Mouse (Mus musculus) forebrain, embryonic 16.5 days (tissue): ENCODE results near the gene Ctu2. TPM values are rescaled to one million over a fixed set of nuclear protein-coding genes. Genes with fewer than 3 reads are reported as not detected.

Experiments
- ATAC-seq: fragments of 200-750 bp; cut with Nextera tagmentation; 2 replicates; pipeline ENCODE4 v1.8.0; 2017; ENCODE audit warnings: mild to moderate bottlenecking, moderate library complexity
- H3K27ac ChIP-seq: fragments of 300-500 bp; sonication (generic); 2 replicates; pipeline ENCODE4 v1.5.1; 2014; ENCODE audit warnings: low read length, control low read depth
- H3K27me3 ChIP-seq: fragments of 300-500 bp; sonication (generic); replicated peaks from 2 replicates; pipeline ENCODE4 v1.6.1; 2014; ENCODE audit warnings: low read length; ENCODE audit not compliant: control insufficient read depth, insufficient read depth
- H3K36me3 ChIP-seq: fragments of 300-500 bp; sonication (generic); 2 replicates; pipeline ENCODE4 v1.6.1; 2014; ENCODE audit not compliant: control insufficient read depth, insufficient read depth
- H3K4me1 ChIP-seq: fragments of 300-500 bp; sonication (generic); replicated peaks from 2 replicates; pipeline ENCODE4 v1.6.1; 2014; ENCODE audit warnings: low read length; ENCODE audit not compliant: control insufficient read depth, insufficient read depth
- H3K4me2 ChIP-seq: fragments of 300-500 bp; sonication (generic); 2 replicates; pipeline ENCODE4 v1.6.1; 2014; ENCODE audit warnings: mild to moderate bottlenecking, low read length, control low read depth
- H3K4me3 ChIP-seq: fragments of 300-500 bp; sonication (generic); replicated peaks from 2 replicates; pipeline ENCODE4 v1.5.1; 2014; ENCODE audit warnings: mild to moderate bottlenecking, low read length, control low read depth
- H3K9ac ChIP-seq: fragments of 300-500 bp; sonication (generic); replicated peaks from 2 replicates; pipeline ENCODE4 v1.6.1; 2014; ENCODE audit warnings: low read depth, low read length, control low read depth
- H3K9me3 ChIP-seq: fragments of 300-500 bp; sonication (generic); 2 replicates; pipeline ENCODE4 v1.6.1; 2016; ENCODE audit warnings: low read length; ENCODE audit not compliant: control insufficient read depth
- WGBS: fragments of 180-500 bp; shearing (Covaris S2); extraction: QIAGEN DNeasy Blood & Tissue Kit; methylation state at CpG from one replicate; pipeline ENCODE4 v1.1.7; 2014; 5-methylcytosine and 5-hydroxymethylcytosine counted together
- polyA plus RNA-seq: library from polyadenylated mRNA; unstranded; fragments of >200 nt; fragmentation: Nextera tagmentation; extraction: Ambion mirVana; gene quantifications from 2 replicates; pipeline ENCODE4 v1.2.1, GENCODE M21; 2015

The Ctu2 gene
- polyA plus RNA-seq, 1 experiment from 2014 or later: 87.3 TPM

GRCm38 (mm10) chr8:122500856-122501255 lies 24.9 kb downstream of the Ctu2 start:
- Histone ChIP-seq H3K27me3 (no peaks in the 10 kb centered on the region), H3K36me3 (no peaks in the 10 kb centered on the region), H3K4me3 (no peak overlapping the region), H3K4me2 (no peak overlapping the region), H3K9ac (no peak overlapping the region), H3K27ac (no peak overlapping the region), H3K9me3 (no peaks in the 10 kb centered on the region), H3K4me1 (no peaks in the 10 kb centered on the region)
- WGBS: 29% methylated on average over 10 of the region's 10 CpGs
- ATAC-seq: peak; percentile 49

GRCm38 (mm10) chr8:122511552-122511951 lies 35.6 kb downstream of the Ctu2 start:
- WGBS: 81% methylated on average over 16 of the region's 16 CpGs
- Histone ChIP-seq H3K9ac (no peak overlapping the region), H3K27me3 (no peaks in the 10 kb centered on the region), H3K36me3 (no peaks in the 10 kb centered on the region), H3K4me2 (no peak overlapping the region), H3K4me1 (no peaks in the 10 kb centered on the region), H3K27ac (no peak overlapping the region), H3K4me3 (no peak overlapping the region), H3K9me3 (no peaks in the 10 kb centered on the region)
- no peak for ATAC-seq

DNA sequence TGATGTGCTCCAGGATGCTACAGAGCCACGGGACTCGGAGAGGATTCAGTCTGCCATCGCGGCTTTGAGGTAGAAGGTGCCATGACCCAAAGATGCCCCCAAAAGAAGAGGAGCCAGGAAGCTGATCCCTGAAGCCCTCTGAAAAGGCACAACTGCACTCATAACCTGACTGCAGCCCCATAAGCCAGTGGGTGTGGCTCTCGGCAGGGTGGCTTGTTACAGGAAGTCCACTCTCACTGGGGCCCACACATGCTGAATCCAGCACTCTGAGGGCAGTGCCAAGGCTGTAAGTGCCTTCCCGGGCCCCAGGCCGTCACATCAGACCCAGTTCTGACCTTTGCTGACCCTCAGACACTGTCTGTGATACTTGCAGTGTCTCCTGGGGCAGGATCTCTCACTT lies 36.4 kb downstream of the Ctu2 start:
- H3K9ac ChIP-seq: no peak overlapping the region

DNA sequence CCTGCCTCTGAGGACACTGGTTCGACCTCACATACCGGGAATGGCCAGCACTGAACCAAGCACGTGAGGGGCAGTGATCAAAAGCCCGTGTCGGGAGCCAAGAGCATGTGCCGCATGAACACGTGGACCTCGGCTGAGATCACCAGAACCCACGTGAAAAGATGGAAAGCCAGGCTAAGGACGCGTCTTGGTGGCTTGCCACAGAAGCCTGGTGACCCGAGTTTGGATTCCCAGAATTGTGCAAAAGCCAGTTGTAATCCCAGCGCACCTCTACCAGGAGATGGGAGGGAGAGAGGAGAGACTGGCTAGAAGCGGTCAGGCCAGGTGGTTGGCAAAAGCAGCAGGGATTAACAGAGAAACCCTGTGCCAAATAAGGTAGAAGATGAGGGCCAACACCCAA lies 39.8 kb downstream of the Ctu2 start:
- no peaks in the 10 kb centered on the region for H3K27me3 ChIP-seq
- H3K9ac ChIP-seq: no peak overlapping the region
- no peak overlapping the region for H3K4me3 ChIP-seq
- no peak overlapping the region for H3K27ac ChIP-seq
- no peaks in the 10 kb centered on the region for H3K9me3 ChIP-seq
- no peak for ATAC-seq
- no peaks in the 10 kb centered on the region for H3K4me1 ChIP-seq
- 93% methylated on average over 14 of the region's 14 CpGs for WGBS
- no peaks in the 10 kb centered on the region for H3K36me3 ChIP-seq
- no peak overlapping the region for H3K4me2 ChIP-seq

More for the DNA sequence above, 36.4 kb downstream of the Ctu2 start:
- Histone ChIP-seq H3K4me2 (no peak overlapping the region), H3K36me3 (no peaks in the 10 kb centered on the region), H3K27ac (no peak overlapping the region), H3K9me3 (no peaks in the 10 kb centered on the region), H3K4me3 (no peak overlapping the region), H3K27me3 (no peaks in the 10 kb centered on the region), H3K4me1 (no peaks in the 10 kb centered on the region)
- no peak for ATAC-seq
- WGBS: 84% methylated on average over 7 of the region's 7 CpGs

DNA sequence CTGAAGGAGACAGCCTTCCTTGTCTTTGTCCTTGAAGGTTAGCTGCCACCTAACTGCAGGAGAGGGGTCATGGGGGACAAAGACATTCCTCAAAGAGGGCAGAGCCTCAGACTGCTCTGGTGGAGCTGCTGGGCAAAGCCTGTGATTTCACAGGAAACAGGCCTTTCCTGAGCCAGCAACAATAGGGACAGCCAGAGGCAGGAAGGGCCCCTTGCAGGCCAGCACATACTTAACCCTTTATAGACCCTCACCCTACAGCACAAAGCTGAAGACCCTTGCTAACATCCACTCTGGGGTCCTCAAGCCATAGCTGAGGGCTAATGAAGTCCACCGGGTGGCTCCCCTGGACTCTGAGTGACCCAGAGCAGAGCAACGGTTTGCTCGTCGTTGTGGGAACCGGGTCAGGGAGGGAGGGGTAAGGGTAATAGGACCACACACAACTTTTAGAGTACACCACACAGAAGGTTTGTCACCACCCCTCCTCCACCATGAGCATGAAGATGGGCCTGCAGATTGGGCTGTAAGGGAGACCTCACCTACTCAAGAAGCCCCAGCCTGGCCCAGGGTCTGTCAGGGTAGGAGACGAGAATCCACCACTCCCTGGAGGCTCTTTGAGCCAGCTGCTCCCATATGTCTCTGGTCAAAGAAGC lies 41.7 kb downstream of the Ctu2 start:
- Histone ChIP-seq H3K36me3 (no peaks in the 10 kb centered on the region), H3K4me1 (no peaks in the 10 kb centered on the region), H3K27ac (no peak overlapping the region), H3K9me3 (no peaks in the 10 kb centered on the region), H3K27me3 (no peaks in the 10 kb centered on the region), H3K4me3 (no peak overlapping the region), H3K4me2 (no peak overlapping the region), H3K9ac (no peak overlapping the region)
- WGBS: 31% methylated on average over 6 of the region's 6 CpGs
- ATAC-seq: no peak

DNA sequence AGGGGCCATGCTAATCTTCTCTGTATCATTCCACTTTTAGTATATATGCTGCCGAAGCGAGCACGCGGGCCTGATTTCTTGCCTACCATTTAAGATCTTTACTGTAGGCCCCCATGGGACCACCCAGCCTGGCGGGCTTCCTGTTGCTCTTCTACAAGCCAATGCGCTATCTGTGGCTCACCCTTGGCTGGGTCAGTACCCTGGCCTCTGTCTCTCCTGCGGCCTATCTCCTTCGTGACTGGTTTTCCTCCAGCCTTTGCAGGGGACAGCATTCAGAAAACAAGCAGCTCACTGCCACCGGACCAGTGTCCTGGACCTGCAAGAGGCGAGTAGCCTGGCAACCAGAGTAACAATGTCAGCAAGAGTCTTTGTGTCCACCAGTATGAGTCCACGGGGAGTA lies 44.7 kb downstream of the Ctu2 start:
- no peaks in the 10 kb centered on the region for H3K9me3 ChIP-seq
- H3K4me1 ChIP-seq: peaks cover 18% of the 10 kb centered on the region
- H3K27me3 ChIP-seq: 0 out of 2 replicates have a peak, but pooled peaks cover 5% of the 10 kb centered on the region
- 83% methylated on average over 11 of the region's 11 CpGs for WGBS
- H3K4me2 ChIP-seq: no peak overlapping the region
- no peak overlapping the region for H3K4me3 ChIP-seq
- no peaks in the 10 kb centered on the region for H3K36me3 ChIP-seq
- ATAC-seq: no peak
- H3K27ac ChIP-seq: no peak overlapping the region
- H3K9ac ChIP-seq: no peak overlapping the region

DNA sequence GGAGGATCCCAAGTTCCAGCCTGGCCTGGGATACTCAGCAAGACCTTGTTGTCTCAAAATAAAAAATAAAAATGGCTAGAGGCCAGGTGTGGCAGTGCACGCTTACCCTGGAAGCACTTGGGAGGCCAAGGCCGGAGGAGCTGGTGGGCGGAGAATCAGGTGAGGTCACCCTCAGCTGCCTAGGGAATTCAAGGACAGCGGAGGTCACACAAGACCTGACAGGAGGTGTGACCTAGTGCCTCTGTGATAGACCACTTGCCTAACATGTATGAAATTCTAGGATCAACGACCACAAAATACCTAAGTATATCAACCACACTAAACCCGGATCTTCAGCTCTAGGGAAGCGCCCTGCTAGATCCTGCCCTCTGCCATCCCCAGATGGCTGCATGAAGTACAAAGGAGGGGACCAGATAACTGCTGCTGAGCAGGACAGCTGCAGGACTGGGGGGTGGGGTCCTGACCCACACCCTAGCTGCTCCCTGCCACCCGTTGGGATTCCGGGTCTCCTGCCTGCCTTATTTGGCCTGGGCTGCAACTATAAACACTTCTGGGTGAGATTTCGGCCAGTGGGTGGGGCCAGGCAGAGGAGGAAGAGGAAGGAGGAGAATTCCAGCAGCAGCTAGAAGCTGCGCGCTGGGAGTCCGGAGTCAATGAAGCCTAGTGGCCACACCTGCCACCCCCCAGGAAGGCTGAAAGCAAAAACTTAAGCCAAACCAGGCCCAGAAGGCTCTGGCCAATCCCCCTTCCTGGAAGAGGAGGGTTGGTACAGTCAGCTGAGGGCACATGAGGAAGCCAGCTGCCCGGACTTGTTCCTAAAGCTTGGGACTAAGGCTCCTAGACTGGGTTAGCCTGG lies 47.1 kb downstream of the Ctu2 start:
- no peaks in the 10 kb centered on the region for H3K9me3 ChIP-seq
- H3K4me1 ChIP-seq: peaks cover 18% of the 10 kb centered on the region
- H3K4me3 ChIP-seq: no peak overlapping the region
- no peak overlapping the region for H3K27ac ChIP-seq
- ATAC-seq: no peak
- 0 out of 2 replicates have a peak, but pooled peaks cover 5% of the 10 kb centered on the region for H3K27me3 ChIP-seq
- H3K36me3 ChIP-seq: no peaks in the 10 kb centered on the region
- 55% methylated on average over 14 of the region's 14 CpGs for WGBS
- no peak overlapping the region for H3K9ac ChIP-seq
- H3K4me2 ChIP-seq: no peak overlapping the region

GRCm38 (mm10) chr8:122523652-122524360 lies 47.9 kb downstream of the Ctu2 start:
- Histone ChIP-seq H3K4me2 (peak overlapping the region; percentile 34), H3K27me3 (0 out of 2 replicates have a peak, but pooled peaks cover 5% of the 10 kb centered on the region), H3K4me1 (peaks cover 18% of the 10 kb centered on the region), H3K4me3 (no peak overlapping the region), H3K27ac (no peak overlapping the region), H3K9ac (no peak overlapping the region), H3K9me3 (no peaks in the 10 kb centered on the region), H3K36me3 (no peaks in the 10 kb centered on the region)
- ATAC-seq: peak; percentile 78
- WGBS: 6% methylated on average over 23 of the region's 23 CpGs

DNA sequence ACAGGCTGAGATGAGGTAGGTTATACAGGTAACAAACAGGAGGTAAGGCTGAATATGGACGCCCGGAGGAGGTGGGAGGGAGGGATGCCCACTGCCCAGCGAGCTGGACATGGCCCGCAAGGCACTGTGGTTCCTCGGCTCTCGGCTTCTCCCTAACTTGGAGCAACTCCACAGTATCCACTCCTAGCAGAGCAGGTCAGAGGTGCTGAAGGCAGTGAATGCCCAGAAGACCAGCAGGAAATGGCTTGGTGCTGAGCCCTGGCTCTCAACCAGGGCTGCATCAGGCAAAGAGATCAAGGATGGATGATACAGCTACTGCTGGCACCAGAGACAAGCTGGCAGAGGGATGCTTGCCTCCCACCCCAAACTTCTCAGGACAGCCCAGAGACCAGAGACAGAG lies 48.6 kb downstream of the Ctu2 start:
- Histone ChIP-seq H3K4me2 (no peak overlapping the region), H3K27ac (no peak overlapping the region), H3K36me3 (no peaks in the 10 kb centered on the region), H3K9me3 (no peaks in the 10 kb centered on the region), H3K4me1 (peaks cover 18% of the 10 kb centered on the region), H3K9ac (no peak overlapping the region), H3K4me3 (no peak overlapping the region), H3K27me3 (0 out of 2 replicates have a peak, but pooled peaks cover 5% of the 10 kb centered on the region)
- no peak for ATAC-seq
- WGBS: 53% methylated on average over 6 of the region's 6 CpGs
